Mouse (Mus musculus): ENCODE data around the gene Ppie. TPM values are rescaled to one million over a fixed set of nuclear protein-coding genes. Genes with fewer than 3 reads are reported as not detected.

Gene Ppie
- polyA plus RNA-seq, 1 experiment from 2014 or later, result 51.3 TPM

- no peak for ATAC-seq (ENCODE audit: extremely low read depth, insufficient number of reproducible peaks, low FRiP score, low TSS enrichment)
- Histone ChIP-seq H3K27me3 (replicated peaks) (peaks cover 19% of the 10 kb centered on the region), H3K4me1 (no peaks in the 10 kb centered on the region), H3K4me2 (no peak overlapping the region), H3K27ac (replicated peaks) (no peak overlapping the region), H3K9ac (no peak overlapping the region), H3K36me3 (no peaks in the 10 kb centered on the region), H3K4me3 (no peak overlapping the region), H3K9me3 (no peaks in the 10 kb centered on the region)
- WGBS, result 88% methylated on average over 4 of the region's 4 CpGs
Measured at GRCm38 (mm10) chr4:123086381-123086780, 53.4 kb downstream of the Ppie start.

- Histone ChIP-seq H3K4me2 (no peak overlapping the region), H3K4me3 (no peak overlapping the region), H3K27me3 (replicated peaks) (peaks cover 25% of the 10 kb centered on the region), H3K36me3 (no peaks in the 10 kb centered on the region), H3K9me3 (no peaks in the 10 kb centered on the region), H3K4me1 (no peaks in the 10 kb centered on the region), H3K27ac (replicated peaks) (no peak overlapping the region), H3K9ac (no peak overlapping the region)
- ATAC-seq (ENCODE audit: extremely low read depth, insufficient number of reproducible peaks, low FRiP score, low TSS enrichment), result no peak
- 62% methylated on average over 2 of the region's 2 CpGs for WGBS
Measured at GRCm38 (mm10) chr4:123085290-123085689, 54.5 kb downstream of the Ppie start.

GRCm38 (mm10) chr4:123083323-123083902, 56.3 kb downstream of the Ppie start:
- WGBS, result 58% methylated on average over 13 of the region's 13 CpGs
- Histone ChIP-seq H3K27ac (replicated peaks) (no peak overlapping the region), H3K4me1 (no peaks in the 10 kb centered on the region), H3K9me3 (no peaks in the 10 kb centered on the region), H3K4me2 (no peak overlapping the region), H3K9ac (no peak overlapping the region), H3K27me3 (replicated peaks) (peaks cover 34% of the 10 kb centered on the region), H3K36me3 (no peaks in the 10 kb centered on the region), H3K4me3 (no peak overlapping the region)
- no peak for ATAC-seq (ENCODE audit: extremely low read depth, insufficient number of reproducible peaks, low FRiP score, low TSS enrichment)

GRCm38 (mm10) chr4:123082283-123083163, 57.2 kb downstream of the Ppie start:
- whole genome bisulfite sequencing, result 70% methylated on average over 20 of the region's 20 CpGs
- no peak overlapping the region for H3K27ac ChIP-seq (replicated peaks)
- peaks cover 27% of the 10 kb centered on the region for H3K27me3 ChIP-seq (replicated peaks)
- H3K4me2 ChIP-seq, result no peak overlapping the region
- no peaks in the 10 kb centered on the region for H3K4me1 ChIP-seq
- no peak overlapping the region for H3K4me3 ChIP-seq
- no peaks in the 10 kb centered on the region for H3K9me3 ChIP-seq
- no peak for ATAC-seq (ENCODE audit: extremely low read depth, insufficient number of reproducible peaks, low FRiP score, low TSS enrichment)
- H3K9ac ChIP-seq, result no peak overlapping the region
- no peaks in the 10 kb centered on the region for H3K36me3 ChIP-seq

- ATAC-seq (ENCODE audit: extremely low read depth, insufficient number of reproducible peaks, low FRiP score, low TSS enrichment), result no peak
- Histone ChIP-seq H3K27ac (replicated peaks) (no peak overlapping the region), H3K27me3 (replicated peaks) (peaks cover 36% of the 10 kb centered on the region), H3K4me2 (no peak overlapping the region), H3K4me1 (no peaks in the 10 kb centered on the region), H3K4me3 (no peak overlapping the region), H3K36me3 (no peaks in the 10 kb centered on the region), H3K9ac (no peak overlapping the region), H3K9me3 (no peaks in the 10 kb centered on the region)
- 40% methylated on average over 13 of the region's 13 CpGs for WGBS
Measured at GRCm38 (mm10) chr4:123080791-123081190, 59.0 kb downstream of the Ppie start.

- no peak for ATAC-seq (ENCODE audit: extremely low read depth, insufficient number of reproducible peaks, low FRiP score, low TSS enrichment)
- no peak overlapping the region for H3K27ac ChIP-seq (replicated peaks)
- no peaks in the 10 kb centered on the region for H3K36me3 ChIP-seq
- H3K4me3 ChIP-seq, result no peak overlapping the region
- WGBS, result 55% methylated on average over 4 of the region's 4 CpGs
- H3K27me3 ChIP-seq (replicated peaks), result peaks cover 61% of the 10 kb centered on the region
- H3K4me1 ChIP-seq, result no peaks in the 10 kb centered on the region
- no peak overlapping the region for H3K9ac ChIP-seq
- H3K9me3 ChIP-seq, result no peaks in the 10 kb centered on the region
- no peak overlapping the region for H3K4me2 ChIP-seq
Measured at GRCm38 (mm10) chr4:123078231-123078630, 61.5 kb downstream of the Ppie start.

Other genes with a start within 250 kb of the Ppie start
- 0.98 and 1.0 TPM in 2 replicates for gene Mfsd2a, start 178.8 kb downstream of the Ppie start, polyA plus RNA-seq (2015; fragmentation: Nextera tagmentation; extraction: Ambion mirVana)
- gene Mycl, start 144.3 kb downstream of the Ppie start, polyA plus RNA-seq (2015; fragmentation: Nextera tagmentation; extraction: Ambion mirVana), result 0.75 and 1.4 TPM in 2 replicates
- gene Trit1, start 123.4 kb downstream of the Ppie start, polyA plus RNA-seq (2015; fragmentation: Nextera tagmentation; extraction: Ambion mirVana), result 10.5 and 10.6 TPM in 2 replicates
- gene Bmp8b, start 34.8 kb downstream of the Ppie start, polyA plus RNA-seq (2015; fragmentation: Nextera tagmentation; extraction: Ambion mirVana), result 0.08 and 0.15 TPM in 2 replicates
- 0.11 TPM in 1 of 2 replicates, not detected in the other for gene Oxct2b, start 23.7 kb downstream of the Ppie start, polyA plus RNA-seq (2015; fragmentation: Nextera tagmentation; extraction: Ambion mirVana)
- 1.6 and 1.7 TPM in 2 replicates for gene Hpcal4, start 43.3 kb upstream of the Ppie start, polyA plus RNA-seq (2015; fragmentation: Nextera tagmentation; extraction: Ambion mirVana)
- 0.83 and 1.1 TPM in 2 replicates for gene Nt5c1a, start 61.6 kb upstream of the Ppie start, polyA plus RNA-seq (2015; fragmentation: Nextera tagmentation; extraction: Ambion mirVana)
- gene Heyl, start 93.6 kb upstream of the Ppie start, polyA plus RNA-seq (2015; fragmentation: Nextera tagmentation; extraction: Ambion mirVana), result 9.2 and 9.3 TPM in 2 replicates
- gene Pabpc4, start 122.4 kb upstream of the Ppie start, polyA plus RNA-seq (2015; fragmentation: Nextera tagmentation; extraction: Ambion mirVana), result 52.0 and 56.4 TPM in 2 replicates
- not detected in 2 replicates for gene Oxct2a, start 183.7 kb upstream of the Ppie start, polyA plus RNA-seq (2015; fragmentation: Nextera tagmentation; extraction: Ambion mirVana)
- gene Bmp8a, start 203.3 kb upstream of the Ppie start, polyA plus RNA-seq (2015; fragmentation: Nextera tagmentation; extraction: Ambion mirVana), result 0.06 and 0.13 TPM in 2 replicates

All from heart, embryonic 13.5 days (tissue).